Mouse (Mus musculus) ovary, postnatal 14 days (tissue): ENCODE results near the gene Zbtb4.

Experiments used
- DNase-seq: peaks from one replicate; pipeline ENCODE4 v3.0.0; 2022; ENCODE audit warnings: low spot score

Gene Zbtb4

DNA sequence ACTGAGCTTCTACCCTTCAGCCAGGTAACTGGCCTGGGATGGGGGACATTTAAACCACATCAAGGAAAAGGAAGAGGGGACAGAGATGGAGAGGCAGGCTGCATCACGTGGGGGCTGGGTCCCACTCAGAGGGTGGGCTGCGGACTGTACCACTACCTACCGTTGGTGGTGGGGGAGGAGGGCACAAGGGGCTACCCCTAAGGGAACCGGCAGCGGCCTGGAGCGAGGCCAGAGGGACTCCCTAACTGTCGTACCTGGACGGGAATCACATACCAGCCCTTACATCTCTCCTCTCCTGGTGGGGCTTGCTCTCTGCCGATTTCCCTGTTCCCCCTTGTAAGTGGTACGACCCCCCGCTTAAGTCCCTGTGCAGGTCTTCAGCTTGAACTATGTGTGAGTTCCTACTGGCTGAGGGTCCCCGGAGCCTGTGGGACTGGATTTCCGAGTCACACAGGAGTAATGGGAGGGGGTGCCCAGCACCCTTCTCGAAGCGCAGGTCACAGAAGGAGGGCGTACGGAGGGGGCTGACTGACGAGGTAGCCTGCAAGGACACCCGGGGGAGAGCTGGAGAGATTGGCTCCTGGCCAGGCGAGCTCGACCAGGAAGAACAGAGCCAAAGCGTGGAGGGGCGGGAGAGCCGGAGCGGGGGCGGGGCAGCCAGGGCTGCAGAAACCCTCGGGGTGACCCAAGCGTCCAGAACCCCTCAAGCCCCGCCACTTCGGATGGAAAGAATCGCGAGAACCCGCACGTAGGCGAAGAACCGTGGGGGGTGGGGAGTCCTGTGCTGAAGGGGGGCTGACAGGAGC, 34.9 kb downstream of the Zbtb4 start:
- DNase-seq, result peak; percentile 77

DNA sequence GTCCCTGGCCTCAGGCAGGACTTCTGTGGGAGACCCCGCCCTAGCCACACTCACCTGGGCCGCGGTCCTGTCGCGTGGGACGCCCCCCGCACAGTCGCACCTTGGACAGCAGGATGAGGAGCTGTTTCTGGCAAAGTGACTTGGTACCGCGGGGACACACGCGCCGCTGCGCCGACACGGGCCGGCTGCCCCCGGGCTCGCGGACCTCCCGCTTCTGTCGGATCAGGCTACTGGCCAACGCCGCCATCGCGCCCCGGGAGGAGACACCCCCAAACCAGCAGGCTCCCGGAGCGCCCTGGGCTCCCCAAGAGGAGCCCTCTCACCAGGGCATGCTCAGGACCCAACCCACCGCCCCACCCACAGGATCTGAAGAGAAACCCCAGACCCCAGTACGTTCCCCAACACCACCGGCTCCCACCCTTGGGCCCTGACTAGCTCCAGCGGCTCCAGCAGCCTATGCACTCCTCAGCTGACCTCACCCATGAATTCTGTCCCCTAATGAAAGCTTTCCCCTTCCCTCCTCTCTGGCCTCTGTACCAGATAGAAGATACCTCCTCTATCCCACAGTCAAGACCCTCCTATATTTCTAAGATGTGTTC, 35.8 kb downstream of the Zbtb4 start, which contains the start of gene Fgf11:
Gene Fgf11, minus strand, starts transcription at position 479 of the 599 bp plus-strand sequence.
- DNase-seq, result no peak

DNA sequence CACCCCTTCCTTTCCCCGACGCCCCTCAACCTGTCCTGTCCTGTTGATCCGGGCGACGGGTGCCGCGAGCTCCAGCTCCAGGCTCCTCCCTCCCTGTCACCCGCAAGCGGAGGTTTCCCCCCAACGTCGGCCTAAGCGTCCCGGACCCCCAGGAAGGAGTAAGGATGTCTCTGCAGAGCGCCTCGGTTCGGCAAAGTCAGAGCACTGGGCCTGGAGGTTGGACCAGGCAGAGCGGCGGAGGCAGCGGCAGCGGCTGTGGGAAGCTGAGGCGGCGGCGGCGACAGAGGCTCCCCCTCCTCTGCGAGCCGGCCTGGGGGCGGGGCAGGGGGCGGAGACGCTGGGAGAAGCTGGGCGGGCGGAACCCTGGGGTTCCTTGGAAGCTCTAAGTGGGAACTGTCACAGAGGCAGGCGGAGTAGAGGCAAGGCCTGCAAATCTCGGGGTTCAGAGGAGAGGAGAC, 37.0 kb downstream of the Zbtb4 start:
- DNase-seq, result peak; percentile 79

DNA sequence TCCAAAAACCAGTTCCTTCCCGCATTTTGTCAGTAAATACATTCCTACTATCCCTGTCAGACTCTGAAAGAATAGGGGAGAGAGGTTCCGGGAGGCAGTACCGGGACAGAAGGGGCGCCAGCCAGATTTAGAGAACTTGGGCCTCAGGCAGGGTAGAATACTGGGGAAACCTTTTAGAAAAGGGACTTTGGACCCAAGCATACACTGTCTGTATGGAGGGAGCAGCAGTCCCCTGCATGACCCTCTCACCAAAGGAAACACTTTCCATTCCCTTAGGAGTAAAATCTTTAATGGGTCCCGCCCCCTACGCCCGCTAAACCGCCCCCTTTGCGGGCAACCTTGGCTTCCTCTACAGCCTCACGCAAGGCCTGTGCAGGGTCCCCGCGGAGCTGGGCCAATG, 37.6 kb downstream of the Zbtb4 start:
- no peak for DNase-seq

DNA sequence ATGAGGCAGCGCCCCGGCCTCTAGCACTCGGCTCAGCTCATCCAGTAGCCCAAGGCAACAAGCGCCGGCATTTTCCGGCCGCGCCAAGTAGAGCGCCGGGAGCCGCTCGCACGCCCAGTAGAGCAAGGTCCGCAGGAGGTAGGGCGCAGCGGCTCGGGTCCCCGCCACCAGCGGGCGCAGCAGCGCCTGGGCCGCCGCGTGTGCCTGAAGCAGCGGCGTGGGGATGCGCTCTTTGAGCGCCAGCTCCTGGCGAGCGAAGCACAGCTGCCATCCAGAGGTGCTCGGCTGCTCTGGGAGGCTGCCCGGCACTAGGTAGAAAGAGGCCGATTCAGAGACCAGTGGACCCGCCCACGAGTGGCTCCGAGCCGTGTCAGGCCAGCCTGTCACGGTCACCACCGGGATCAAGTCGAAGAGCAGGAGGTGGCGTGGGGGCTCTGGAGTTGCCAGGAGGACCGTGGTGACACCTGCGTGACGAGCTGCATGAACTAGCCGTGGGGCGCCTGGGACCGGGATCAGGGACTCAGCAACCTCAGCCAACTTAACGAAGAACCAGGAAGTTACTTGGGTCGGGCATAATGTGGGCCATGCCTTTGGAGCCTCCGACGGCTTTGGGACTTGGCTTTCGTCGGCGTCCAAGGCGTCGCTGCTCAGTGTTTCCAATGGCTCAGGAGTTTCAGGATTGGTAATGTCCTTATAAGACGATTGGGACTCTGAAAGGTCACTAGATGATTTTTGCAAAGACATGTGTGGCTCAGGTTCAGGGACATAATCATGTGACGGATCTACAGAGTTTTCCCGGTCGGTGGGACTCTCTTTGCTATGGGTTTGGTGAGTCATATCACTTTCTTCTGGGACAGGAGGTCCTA, 38.3 kb downstream of the Zbtb4 start:
- DNase-seq, result peak; percentile 64

DNA sequence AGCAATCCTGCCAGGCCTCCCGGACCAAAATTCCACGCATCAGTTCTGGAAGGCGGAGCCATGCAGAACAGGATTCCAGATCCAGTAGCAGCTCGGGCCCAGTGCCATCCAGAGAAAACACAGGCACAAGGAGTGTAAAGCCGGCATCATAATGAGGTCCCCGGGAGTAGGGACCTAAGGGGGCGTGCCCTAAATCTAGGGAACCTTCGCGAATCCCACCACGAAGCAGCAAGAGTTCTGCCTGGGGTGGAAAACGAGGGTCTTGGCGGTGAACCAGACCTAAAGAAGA, 38.9 kb downstream of the Zbtb4 start:
- DNase-seq, result no peak

DNA sequence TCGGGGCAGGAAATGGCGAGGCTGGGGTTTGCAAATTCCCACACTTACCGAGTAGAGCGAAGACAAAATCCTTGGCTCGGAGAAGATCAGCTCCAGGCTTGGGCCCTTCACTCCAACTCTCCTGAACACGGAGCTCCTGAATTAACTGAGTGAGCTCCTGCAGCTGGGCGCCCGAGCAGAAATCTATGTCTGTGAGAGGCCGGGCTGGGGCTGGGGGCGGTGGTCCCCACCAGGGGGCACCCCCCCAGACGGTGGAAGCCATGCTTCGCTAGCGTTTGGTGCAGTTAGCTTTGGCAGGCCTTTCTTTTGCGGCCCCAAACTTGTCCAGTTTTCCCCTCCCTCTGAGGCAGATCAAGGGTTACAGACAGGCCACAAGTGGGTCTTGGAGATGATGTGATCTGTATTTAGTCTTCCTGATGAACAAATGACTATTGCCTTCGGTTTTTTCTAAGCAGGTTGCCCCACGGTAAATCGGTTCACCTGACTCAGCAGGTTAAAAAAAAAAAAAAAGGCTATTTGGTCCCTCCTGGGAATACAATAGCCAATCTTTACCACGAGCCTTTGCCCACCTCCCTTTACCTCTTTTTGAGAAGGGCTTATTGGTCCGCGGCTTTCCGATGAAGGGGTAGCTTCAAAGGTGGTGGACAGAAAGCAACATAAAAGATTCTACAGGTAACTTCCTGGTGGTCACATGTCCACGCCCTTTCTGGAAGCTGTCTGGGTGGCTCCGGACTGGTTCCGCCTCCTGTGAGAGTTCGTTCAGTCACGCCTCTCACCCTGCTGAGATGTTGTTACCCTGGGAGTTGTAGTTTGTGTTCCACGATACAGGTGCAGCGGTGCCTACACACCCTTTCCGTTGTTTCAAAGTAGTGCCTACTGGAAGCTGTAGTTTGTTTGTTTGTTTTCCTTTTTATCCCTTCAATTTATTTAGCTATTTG, 39.5 kb downstream of the Zbtb4 start, which contains the start of gene Tmem102:
Gene Tmem102, minus strand, starts transcription at position 653 of the 938 bp plus-strand sequence.
- peak; percentile 30 for DNase-seq

DNA sequence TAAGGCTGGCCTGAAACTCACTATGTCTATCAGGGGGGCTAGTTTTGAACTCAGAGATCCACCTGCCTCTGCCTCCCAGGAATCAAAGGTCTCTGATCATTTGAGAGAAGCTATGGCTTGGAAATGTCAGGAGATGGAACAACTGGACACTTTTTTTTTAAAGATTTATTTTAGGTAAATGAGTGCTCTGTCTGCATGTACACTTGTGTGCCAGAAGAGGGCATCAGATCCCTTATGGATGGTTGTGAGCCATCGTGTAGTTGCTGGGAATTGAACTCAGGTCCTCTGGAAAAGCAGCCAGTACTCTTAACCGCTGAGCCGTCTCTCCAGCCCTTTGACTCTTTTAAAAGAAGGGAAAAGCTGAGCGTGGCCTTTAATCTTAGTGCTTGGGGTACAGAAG, 40.7 kb downstream of the Zbtb4 start:
- no peak for DNase-seq

DNA sequence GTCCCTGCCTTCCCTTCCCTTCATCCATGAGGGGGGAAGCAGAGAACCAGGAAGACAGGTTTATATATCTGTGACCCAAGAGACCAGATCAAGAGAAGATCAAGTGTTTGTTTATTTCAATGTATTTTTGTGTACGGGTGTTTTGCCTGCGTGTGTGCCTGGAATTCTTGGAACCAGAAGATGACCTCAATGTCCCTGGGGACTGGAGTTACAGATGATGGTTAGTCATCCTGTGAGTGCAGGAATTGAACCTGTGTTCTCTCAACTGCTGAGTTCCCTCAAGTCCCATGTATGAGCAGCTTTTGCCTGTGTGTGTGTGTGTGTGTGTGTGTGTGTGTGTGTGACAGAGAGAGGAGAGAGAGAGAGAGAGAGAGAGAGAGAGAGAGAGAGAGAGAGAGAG, 41.9 kb downstream of the Zbtb4 start:
- DNase-seq, result no peak

DNA sequence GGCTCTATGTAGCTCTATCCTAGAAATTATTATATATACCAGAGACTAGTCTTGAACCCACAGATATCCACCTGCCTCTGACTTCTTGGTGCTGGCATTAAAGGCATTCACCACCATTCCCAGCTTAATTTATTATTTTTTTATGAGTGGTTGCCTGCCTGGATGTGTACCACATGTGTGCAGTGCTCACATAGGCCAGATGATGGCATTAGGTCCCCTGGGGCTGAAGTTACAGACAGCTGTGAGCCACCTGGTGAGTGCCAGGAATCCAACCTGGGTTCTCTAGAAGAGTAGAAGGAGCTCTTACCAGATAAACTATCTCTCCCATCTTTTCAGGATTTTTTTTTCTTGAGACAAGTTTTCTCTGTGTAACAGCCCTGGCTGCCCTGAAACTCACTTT, 44.6 kb downstream of the Zbtb4 start:
- no peak for DNase-seq

DNA sequence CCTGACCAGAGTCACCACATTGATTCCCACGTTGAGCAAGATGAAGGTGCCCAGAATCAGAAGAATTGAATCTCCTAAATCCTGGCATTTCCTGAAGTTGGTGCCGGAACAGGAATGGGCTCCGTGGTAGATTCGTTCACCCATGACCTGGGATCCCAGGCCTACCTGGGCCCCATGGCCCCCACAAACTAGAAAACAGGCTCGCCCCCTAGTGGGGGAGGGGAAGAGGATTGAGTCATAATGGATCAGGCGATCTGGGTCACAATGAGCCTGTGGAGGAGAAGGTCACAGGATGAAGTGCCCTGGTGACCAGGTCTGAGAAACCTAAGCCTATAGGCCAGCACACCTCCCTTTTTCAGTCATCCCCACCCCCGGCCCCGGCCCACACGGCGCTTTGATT, 49.4 kb downstream of the Zbtb4 start, which contains the start of gene Gm39566:
Gene Gm39566, minus strand, starts transcription at position 144 of the 400 bp plus-strand sequence.
- no peak for DNase-seq

DNA sequence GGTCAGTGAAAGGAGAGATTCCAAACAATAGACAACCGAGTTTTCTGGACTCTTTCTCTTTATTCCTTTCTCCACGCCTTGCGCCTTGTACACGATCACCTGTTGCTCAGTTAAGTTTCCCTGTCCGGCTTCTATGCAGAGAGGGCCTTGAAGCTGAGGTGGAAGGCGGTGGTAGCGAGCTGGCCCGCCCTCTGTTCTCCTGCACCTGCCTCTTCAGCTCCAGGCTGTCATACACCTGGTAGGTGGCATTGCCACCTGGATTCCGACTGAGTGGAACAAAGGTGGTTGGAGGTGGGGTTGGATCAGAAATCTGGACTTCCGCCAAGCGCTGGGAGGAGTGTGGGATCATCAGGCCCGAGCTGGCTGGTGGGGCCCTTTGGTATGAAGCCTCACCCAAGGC, 50.8 kb downstream of the Zbtb4 start:
- DNase-seq, result no peak

DNA sequence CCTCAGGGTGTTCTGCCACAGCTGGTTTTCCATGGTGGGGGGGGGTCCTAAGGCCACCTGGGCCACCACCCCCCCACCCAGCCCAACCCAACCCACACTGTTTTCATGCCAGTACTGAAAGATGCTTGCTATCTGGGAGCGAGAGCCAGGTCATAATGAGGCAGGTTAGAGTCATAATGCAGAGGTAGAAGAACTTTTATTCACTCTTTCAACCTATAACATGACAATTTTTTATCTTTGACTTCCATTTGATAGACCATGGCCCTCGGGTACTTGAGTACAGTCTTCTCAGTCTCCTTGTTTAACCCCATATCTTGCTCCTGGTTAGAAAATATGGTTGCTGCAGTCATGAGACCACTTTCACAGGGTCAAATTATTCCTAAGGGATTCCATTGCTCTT, 52.7 kb downstream of the Zbtb4 start, which contains the start of gene Spem2:
Gene Spem2, minus strand, starts transcription at position 101 of the 400 bp plus-strand sequence.
- DNase-seq, result no peak

DNA sequence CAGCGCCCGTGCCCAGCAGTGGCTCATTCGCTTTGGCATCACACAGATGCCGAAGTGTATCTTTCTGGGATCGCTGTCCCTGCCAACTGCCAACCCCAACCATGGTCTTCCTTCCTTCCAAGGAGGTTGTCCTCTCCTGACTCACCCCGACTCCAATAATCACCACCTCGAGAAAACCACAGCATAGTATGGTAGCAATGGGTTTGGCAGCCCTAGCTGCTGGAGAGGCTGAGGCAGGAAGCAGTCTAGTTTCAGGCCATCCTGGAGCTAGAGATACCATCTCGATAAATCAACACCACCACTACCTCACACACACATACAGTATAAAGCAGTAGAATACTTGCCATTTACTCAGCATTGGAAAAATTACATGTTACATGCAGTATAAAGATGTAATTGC, 53.2 kb downstream of the Zbtb4 start:
- no peak for DNase-seq

DNA sequence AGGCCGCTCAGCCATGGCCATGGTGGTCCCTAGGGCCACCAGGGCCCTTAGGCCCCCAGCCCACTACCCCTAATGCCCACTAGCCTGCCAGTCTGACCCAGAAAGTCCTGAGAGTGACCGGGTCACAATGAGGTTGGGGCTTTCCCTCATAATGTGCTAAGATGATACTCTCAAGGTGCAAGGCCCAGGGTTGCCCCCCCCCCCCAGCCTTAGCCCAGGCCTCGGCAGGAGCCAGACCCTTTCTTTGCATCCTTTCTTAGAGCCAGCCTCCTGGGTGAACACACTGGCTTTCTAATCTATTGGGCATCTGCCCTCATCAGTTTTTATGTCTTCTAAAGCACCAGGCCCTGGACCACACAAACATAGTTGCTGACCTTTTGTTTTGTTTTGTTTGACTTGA, 56.4 kb downstream of the Zbtb4 start, which contains the start of gene Spem1:
Gene Spem1, minus strand, starts transcription at position 101 of the 400 bp plus-strand sequence.
- no peak for DNase-seq

DNA sequence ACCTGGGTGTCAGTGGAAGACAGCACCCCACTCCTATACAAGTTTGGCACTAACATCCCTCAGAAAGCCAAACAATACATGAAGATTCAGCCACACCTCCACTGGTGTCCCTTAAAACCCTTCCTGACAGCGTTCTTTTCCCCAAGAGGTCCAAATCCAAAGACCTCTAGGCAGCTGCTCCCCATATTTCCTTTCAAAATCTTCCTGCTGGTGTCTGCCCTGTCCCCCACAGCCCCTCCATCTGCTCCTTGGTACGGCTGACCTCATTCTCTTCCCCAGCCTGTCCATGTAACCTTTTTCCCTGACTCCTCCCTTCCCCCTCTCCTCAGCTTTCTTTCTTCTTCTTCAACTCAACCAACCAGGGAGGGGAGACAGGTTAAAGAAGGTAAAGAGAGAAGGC, 57.7 kb downstream of the Zbtb4 start:
- no peak for DNase-seq

DNA sequence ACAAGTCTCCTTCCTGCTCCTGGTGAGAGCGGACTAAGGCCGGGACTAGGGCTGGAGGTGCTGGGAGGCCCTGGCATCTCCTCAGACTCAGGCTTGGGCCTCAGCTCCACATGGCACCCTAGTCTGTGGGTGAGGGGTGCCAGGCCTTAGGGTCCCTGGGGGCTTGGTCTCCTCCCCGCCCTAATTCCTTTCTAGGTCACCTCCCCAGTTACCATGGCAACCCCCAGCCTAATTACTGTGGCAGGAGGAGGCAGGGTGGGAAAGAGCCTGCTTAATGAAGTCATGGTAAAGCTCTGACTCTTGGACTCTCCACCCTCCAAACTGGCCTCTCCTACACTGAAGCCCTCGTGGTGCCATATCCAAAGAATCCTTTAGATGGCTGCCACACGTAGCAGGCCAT, 63.1 kb downstream of the Zbtb4 start:
- no peak for DNase-seq

DNA sequence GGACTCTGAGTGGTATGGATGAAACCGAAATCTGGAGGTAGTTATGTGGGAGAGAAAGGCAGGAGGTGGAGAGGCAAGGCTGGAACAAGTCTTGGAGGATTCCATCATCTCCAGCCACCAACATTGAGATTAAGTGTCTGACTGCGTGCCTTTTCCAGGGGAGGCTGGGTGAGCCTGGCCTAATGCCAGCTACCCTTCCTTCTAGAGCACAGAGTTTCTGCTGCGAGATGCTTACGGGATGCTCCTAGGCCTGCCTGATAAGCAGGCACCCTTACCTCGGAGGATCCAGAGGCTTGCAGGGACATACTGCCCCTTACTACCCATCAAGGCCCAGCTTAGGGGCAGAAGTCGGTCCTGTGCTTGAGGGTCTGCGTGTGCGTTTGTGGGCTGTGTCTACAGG, 67.8 kb downstream of the Zbtb4 start:
- DNase-seq, result no peak
